Mouse (Mus musculus): ENCODE data around the gene Cdk5rap2. TPM values are rescaled to one million over a fixed set of nuclear protein-coding genes. Genes with fewer than 3 reads are reported as not detected.

Gene Cdk5rap2
- total RNA-seq (2021) (1 to 10 TPM; 5.9 to 6.1 TPM), polyA plus RNA-seq (2012; rRNA removed) (2.0 and 3.9 TPM in 2 replicates)
- long read RNA-seq, full-length matches to known transcripts = 2 of 3 reads
- long read RNA-seq, partial matches to known transcripts = 0 of 3 reads
- long read RNA-seq, other reads (novel, unspliced or antisense) = 1 of 3 reads

DNA sequence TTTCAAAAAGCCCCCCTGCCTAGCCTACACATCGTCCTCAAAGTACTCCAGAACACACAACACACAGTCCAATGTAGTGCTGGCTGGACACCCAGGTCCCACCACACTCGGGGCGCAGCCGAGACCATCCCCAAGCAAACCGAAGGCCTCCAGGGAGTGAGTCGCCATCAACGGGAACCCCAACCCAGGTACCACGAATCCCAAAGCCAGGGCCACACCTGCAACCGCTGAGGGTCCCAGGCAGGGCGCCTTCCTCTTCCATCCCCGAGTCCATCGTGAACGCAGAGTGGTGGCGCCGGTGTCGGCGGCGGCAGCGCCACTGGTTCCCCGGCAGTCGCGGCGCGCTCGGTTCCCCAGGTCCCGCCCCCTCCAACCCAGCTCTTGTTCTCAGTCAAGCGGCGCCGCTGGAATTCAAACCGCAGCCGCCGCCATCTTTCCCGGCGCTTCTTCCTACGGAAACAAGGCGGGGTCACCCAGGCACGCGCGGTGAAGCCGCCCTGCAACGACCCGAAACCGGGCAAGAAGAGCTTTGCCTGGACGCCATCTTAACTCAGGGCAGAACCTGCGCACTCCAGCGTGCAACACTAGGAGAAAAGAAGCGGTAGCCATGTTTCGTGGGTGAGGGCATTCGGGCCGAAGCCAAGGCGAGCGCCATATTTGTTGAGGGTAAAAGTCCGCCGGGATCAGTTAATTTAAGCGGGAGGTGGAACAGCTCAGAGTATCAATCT lies at the start of gene Cdk5rap2:
Gene Cdk5rap2 (minus strand): TSS at position 450 of the 728 bp plus-strand sequence.
- Histone ChIP-seq H3K4me3 (peak within 1 kb of the TSS; percentile 91), H3K4me1 (ENCODE audit: control insufficient read depth, insufficient read depth, low read length) (no peaks in the 10 kb centered on the region), H3K79me2 (replicated peaks; ENCODE audit: control insufficient read depth, insufficient read depth, low read length) (no peaks in the 10 kb centered on the region), H3K27ac (peak within 1 kb of the TSS; percentile 73), H3K9ac (ENCODE audit: low read depth, low read length) (peak within 1 kb of the TSS; percentile 82), H3K27me3 (ENCODE audit: control insufficient read depth, insufficient read depth, low read length) (no peaks in the 10 kb centered on the region), H3K36me3 (ENCODE audit: control insufficient read depth, insufficient read depth, low read length) (no peaks in the 10 kb centered on the region)
- no peak for TF ChIP-seq POLR2A (IDR thresholded peaks at IDR 0.05; ENCODE audit: insufficient read depth, low read depth, low read length)
- peak; percentile 16; the same call in 1 of the 2 replicates for TF ChIP-seq CTCF (IDR thresholded peaks at IDR 0.05)
- intact Hi-C loops (cut with DNase I) = loop anchor here (5.0 kb wide), 1 partner anchor 127 kb away; no protein-coding TSS in a partner anchor
- WGBS = under 1% methylated on average over 55 of the region's 55 CpGs
- peak; percentile 94 to 97 for DNase-seq

DNA sequence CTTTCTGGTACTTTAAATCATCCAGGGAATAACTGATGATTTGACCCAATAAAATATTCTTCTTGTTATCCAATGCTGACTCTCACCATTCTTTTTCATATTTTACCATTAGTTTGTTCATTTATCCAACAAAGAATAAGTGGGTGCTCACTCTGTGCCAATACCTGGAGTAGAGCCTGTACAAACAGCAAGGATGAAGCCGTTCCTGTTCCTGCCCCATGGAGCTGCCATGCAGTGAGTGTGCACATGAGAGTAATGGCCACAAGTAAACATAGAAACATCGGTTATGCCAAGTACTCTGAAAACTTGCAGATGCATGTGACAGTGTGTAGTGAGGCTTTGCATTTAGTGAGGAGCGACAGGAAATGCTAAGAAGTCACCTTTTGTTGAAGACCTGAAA lies 41.9 kb upstream of the Cdk5rap2 start:
- TF ChIP-seq POLR2A (IDR thresholded peaks at IDR 0.05; ENCODE audit: insufficient read depth, low read depth, low read length) (no peak), CTCF (IDR thresholded peaks at IDR 0.05) (no peak), EP300 (IDR thresholded peaks at IDR 0.05; ENCODE audit: insufficient read depth, low read depth, low read length) (no peak)
- intact Hi-C loops (cut with DNase I) = loop anchor here (1.0 to 5.0 kb wide), 2 partner anchors 85 to 127 kb away; no protein-coding TSS in a partner anchor
- Histone ChIP-seq H3K79me2 (replicated peaks; ENCODE audit: control insufficient read depth, insufficient read depth, low read length) (no peaks in the 10 kb centered on the region), H3K27me3 (ENCODE audit: control insufficient read depth, insufficient read depth, low read length) (no peaks in the 10 kb centered on the region), H3K4me3 (no peak overlapping the region), H3K4me1 (ENCODE audit: control insufficient read depth, insufficient read depth, low read length) (no peaks in the 10 kb centered on the region; the same call in 1 of the 2 replicates), H3K27ac (no peak overlapping the region), H3K36me3 (ENCODE audit: control insufficient read depth, insufficient read depth, low read length) (no peaks in the 10 kb centered on the region), H3K9ac (ENCODE audit: low read depth, low read length) (no peak overlapping the region)
- no peak for DNase-seq
- 73% methylated on average over 3 of the region's 3 CpGs for WGBS

DNA sequence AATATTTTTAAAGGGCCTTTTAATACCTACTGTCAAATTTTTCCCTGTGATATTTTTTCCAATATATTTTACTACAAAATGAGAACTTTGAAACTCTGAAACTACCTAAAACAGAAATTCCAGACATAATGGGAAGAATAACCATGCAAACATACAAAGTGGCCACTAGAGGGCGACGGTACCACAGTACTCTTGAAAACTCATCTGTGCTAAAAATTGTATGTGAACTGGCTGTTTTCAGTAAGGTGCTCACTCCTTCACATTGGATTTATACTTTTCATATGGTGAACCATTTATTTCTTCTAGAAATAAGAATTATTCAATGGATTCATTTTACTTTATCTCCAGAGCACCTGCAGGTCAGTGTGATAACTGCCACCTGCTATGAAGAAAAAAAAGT lies 41.5 kb upstream of the Cdk5rap2 start:
- Histone ChIP-seq H3K4me1 (ENCODE audit: control insufficient read depth, insufficient read depth, low read length) (no peaks in the 10 kb centered on the region; the same call in 1 of the 2 replicates), H3K4me3 (no peak overlapping the region), H3K27ac (no peak overlapping the region), H3K36me3 (ENCODE audit: control insufficient read depth, insufficient read depth, low read length) (no peaks in the 10 kb centered on the region), H3K79me2 (replicated peaks; ENCODE audit: control insufficient read depth, insufficient read depth, low read length) (no peaks in the 10 kb centered on the region), H3K9ac (ENCODE audit: low read depth, low read length) (no peak overlapping the region), H3K27me3 (ENCODE audit: control insufficient read depth, insufficient read depth, low read length) (no peaks in the 10 kb centered on the region)
- under 1% methylated on average over 2 of the region's 2 CpGs for WGBS
- intact Hi-C loops (cut with DNase I) = loop anchor here (1.0 to 5.0 kb wide), 3 partner anchors 86 to 150 kb away; no protein-coding TSS in a partner anchor
- no peak for TF ChIP-seq EP300 (IDR thresholded peaks at IDR 0.05; ENCODE audit: insufficient read depth, low read depth, low read length)
- no peak for TF ChIP-seq POLR2A (IDR thresholded peaks at IDR 0.05; ENCODE audit: insufficient read depth, low read depth, low read length)
- peak; percentile 95; the same call in 1 of the 2 replicates for TF ChIP-seq CTCF (IDR thresholded peaks at IDR 0.05)
- DNase-seq = peak; percentile 14 to 23

DNA sequence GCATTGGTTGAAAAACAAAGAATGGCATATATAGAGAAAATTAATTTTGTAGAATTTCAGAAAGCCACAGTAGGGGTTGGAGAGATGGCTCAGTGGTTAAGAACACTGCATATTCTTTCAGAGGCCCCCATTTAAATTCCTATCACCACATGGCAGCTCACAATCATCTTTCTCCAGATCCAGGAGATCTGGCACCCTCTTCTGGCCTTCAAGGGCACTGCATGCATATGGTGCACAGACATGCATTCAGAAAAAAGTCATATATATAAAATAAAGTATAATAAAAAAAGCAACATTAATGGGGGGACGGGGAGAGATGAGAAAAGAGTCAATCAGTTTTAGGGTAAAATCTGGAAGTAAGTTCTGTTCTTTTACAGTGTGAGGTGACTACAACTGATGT lies 39.4 kb upstream of the Cdk5rap2 start:
- intact Hi-C loops (cut with DNase I) = loop anchor here (5.0 kb wide), 1 partner anchor 88 kb away; no protein-coding TSS in a partner anchor

DNA sequence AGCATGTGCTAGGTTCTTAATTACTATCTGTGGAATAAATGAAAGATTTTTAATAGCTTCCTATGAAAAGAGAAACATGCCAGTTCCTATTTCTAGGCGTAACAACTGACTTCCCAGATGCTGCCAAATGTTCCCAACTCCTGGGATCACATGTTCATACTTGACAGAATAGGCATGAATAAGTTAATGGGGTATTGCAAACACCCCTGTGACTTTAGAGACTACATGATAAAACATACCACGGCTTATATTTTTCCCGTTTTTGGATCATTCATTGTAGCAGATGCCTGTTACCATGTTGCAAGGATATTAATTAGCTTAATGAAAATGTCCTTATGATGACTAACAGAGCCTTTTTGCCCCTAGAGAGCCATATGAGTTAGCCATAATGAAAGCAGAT lies 36.5 kb upstream of the Cdk5rap2 start:
- Histone ChIP-seq H3K36me3 (ENCODE audit: control insufficient read depth, insufficient read depth, low read length) (no peaks in the 10 kb centered on the region), H3K79me2 (replicated peaks; ENCODE audit: control insufficient read depth, insufficient read depth, low read length) (no peaks in the 10 kb centered on the region), H3K4me3 (no peak overlapping the region), H3K27ac (no peak overlapping the region), H3K27me3 (ENCODE audit: control insufficient read depth, insufficient read depth, low read length) (no peaks in the 10 kb centered on the region), H3K4me1 (ENCODE audit: control insufficient read depth, insufficient read depth, low read length) (no peaks in the 10 kb centered on the region; the same call in 1 of the 2 replicates), H3K9ac (ENCODE audit: low read depth, low read length) (no peak overlapping the region)
- intact Hi-C loops (cut with DNase I) = no loop called here
- 89% methylated on average over 3 of the region's 3 CpGs for WGBS
- no peak for DNase-seq
- no peak for TF ChIP-seq EP300 (IDR thresholded peaks at IDR 0.05; ENCODE audit: insufficient read depth, low read depth, low read length)
- TF ChIP-seq POLR2A (IDR thresholded peaks at IDR 0.05; ENCODE audit: insufficient read depth, low read depth, low read length) = no peak
- no peak for TF ChIP-seq CTCF (IDR thresholded peaks at IDR 0.05)

More for the DNA sequence above, 39.4 kb upstream of the Cdk5rap2 start:
- TF ChIP-seq CTCF (IDR thresholded peaks at IDR 0.05) (peak; percentile 57), EP300 (IDR thresholded peaks at IDR 0.05; ENCODE audit: insufficient read depth, low read depth, low read length) (no peak), POLR2A (IDR thresholded peaks at IDR 0.05; ENCODE audit: insufficient read depth, low read depth, low read length) (no peak)
- Histone ChIP-seq H3K4me1 (ENCODE audit: control insufficient read depth, insufficient read depth, low read length) (no peaks in the 10 kb centered on the region; the same call in 1 of the 2 replicates), H3K4me3 (no peak overlapping the region), H3K79me2 (replicated peaks; ENCODE audit: control insufficient read depth, insufficient read depth, low read length) (no peaks in the 10 kb centered on the region), H3K36me3 (ENCODE audit: control insufficient read depth, insufficient read depth, low read length) (no peaks in the 10 kb centered on the region), H3K27me3 (ENCODE audit: control insufficient read depth, insufficient read depth, low read length) (no peaks in the 10 kb centered on the region), H3K9ac (ENCODE audit: low read depth, low read length) (no peak overlapping the region), H3K27ac (no peak overlapping the region)
- WGBS = 98% methylated on average over 1 of the region's 1 CpGs
- DNase-seq = no peak

DNA sequence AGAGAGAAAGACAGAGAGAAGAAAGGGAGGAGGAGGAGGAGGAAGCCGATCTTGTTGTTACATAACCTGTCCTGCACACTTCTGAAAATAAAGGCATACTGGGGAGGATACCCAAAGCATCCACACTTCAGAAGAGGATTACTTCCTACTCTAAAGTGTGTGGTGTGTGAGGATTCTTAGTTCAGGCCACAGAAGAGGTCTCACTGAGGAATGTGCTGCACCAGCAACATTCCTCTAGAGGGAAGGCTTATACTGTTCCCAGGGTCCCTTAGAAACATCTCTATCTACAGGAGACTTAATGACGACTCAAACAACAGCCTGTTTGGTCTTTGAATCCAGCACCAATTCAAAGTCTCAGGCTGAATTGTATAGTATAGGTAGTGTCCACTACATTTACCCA lies 10.0 kb upstream of the Cdk5rap2 start:
- TF ChIP-seq POLR2A (IDR thresholded peaks at IDR 0.05; ENCODE audit: insufficient read depth, low read depth, low read length) (no peak), CTCF (IDR thresholded peaks at IDR 0.05) (no peak), EP300 (IDR thresholded peaks at IDR 0.05; ENCODE audit: insufficient read depth, low read depth, low read length) (no peak)
- intact Hi-C loops (cut with DNase I) = no loop called here
- Histone ChIP-seq H3K27me3 (ENCODE audit: control insufficient read depth, insufficient read depth, low read length) (no peaks in the 10 kb centered on the region), H3K79me2 (replicated peaks; ENCODE audit: control insufficient read depth, insufficient read depth, low read length) (no peaks in the 10 kb centered on the region), H3K36me3 (ENCODE audit: control insufficient read depth, insufficient read depth, low read length) (no peaks in the 10 kb centered on the region), H3K4me3 (no peak overlapping the region), H3K9ac (ENCODE audit: low read depth, low read length) (no peak overlapping the region), H3K27ac (no peak overlapping the region), H3K4me1 (ENCODE audit: control insufficient read depth, insufficient read depth, low read length) (no peaks in the 10 kb centered on the region)
- DNase-seq = no peak
- 59% methylated on average over 2 of the region's 2 CpGs for WGBS

All from heart, adult 2 months (tissue).